ENCODE assay signal across 36 mouse cellular contexts in the genomic region with DNA sequence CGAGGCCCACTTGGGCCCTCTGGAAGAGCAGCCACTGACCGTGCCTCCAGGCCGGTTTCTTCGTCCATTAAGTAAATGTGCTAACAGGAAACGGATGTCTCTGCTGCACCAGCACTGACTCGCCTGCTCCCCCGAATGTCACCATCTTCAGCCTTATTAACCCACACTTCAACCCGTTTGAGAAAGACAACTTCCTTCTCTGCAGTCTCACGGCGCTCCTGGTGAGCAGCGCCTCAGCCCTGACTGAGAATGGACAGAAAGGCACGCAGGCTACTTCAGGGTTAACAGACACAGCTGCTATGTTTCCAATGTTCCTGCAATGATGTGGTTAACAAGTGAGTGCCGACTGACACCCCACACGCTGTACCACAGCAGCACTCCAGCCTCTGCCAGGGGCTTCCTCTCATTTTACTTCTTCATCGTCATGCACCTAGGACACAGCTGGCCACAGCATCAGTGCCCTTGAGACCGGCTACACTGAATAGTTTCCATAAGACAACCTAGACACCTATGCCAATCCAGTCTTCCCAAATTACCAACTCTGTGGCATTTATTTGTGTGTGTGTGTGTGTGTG. TPM values are rescaled to one million over a fixed set of nuclear protein-coding genes. Genes with fewer than 3 reads are reported as not detected.
DNase-seq lines count a peak whose midpoint lies in the region; ATAC-seq and TF ChIP-seq lines count a peak whose summit lies in the region.
"Had no signal": no experiment of that assay in that cellular context is flagged by ENCODE, and none has a peak within 500 bp of the region (broad histone marks: within the 10 kb centered on the region; RNA-seq: fewer than 3 reads in every experiment).

No protein-coding gene starts in this region.

- no peak for DNase-seq in kidney, adult 8-10 months
- peak; percentile 17 for DNase-seq in lung, embryonic 14.5 days
- DNase-seq in lung, postnatal 4 days: no peak
- no peak for DNase-seq in right cerebral cortex, adult 18-20 months
- no peak for DNase-seq in ovary, postnatal 14 days (ENCODE audit: low spot score)
- DNase-seq: adrenal gland, postnatal 10 days; cerebellum, adult 18-20 months; cerebellum, postnatal 14 days; forebrain, postnatal 0 days; gastrocnemius, postnatal 10 days; heart, postnatal 36 days; kidney, adult 9 months; kidney, postnatal 14 days; layer of hippocampus, adult 9-11 months; left cerebral cortex, postnatal 4 days; lung, postnatal 10 days; right cerebral cortex, postnatal 14 days; thymus, postnatal 14 days had no signal

- no peak for ATAC-seq in kidney, embryonic 15.5 days (replicated peaks; ENCODE audit: low FRiP score)
- 0 out of 2 replicates have a peak, but pooled peaks have one; percentile 42 for ATAC-seq in lung, embryonic 14.5 days (ENCODE audit: insufficient read depth)
- ATAC-seq in hematopoietic stem cell, adult 5-6 weeks (replicated peaks in 1 of 2; ENCODE audit: insufficient read depth in 1 of 2, low FRiP score in 2 of 2, low TSS enrichment in 1 of 2, low read depth in 1 of 2, poor library complexity in 2 of 2, severe bottlenecking in 2 of 2): peak; percentile 51 to 84
- ATAC-seq in neutrophil, adult 5-6 weeks (ENCODE audit: extremely low read depth, insufficient number of reproducible peaks, low FRiP score, poor library complexity, severe bottlenecking): peak; percentile 29; the same call in 1 of the 2 replicates
- ATAC-seq: forebrain, postnatal 0 days; midbrain, embryonic 16.5 days; Patski had no signal

- H3K9ac ChIP-seq in kidney, embryonic 15.5 days: no peak overlapping the region
- H3K9ac ChIP-seq in lung, embryonic 14.5 days: no peak overlapping the region
- H3K9ac ChIP-seq: embryonic facial prominence, embryonic 15.5 days; forebrain, embryonic 12.5 days; forebrain, postnatal 0 days; hindbrain, embryonic 13.5 days; neural tube, embryonic 12.5 days; stomach, embryonic 15.5 days had no signal

- no peak for TF ChIP-seq CTCF in lung, embryonic 14.5 days (IDR thresholded peaks at IDR 0.05; ENCODE audit: low read depth)

- whole genome bisulfite sequencing in kidney, embryonic 15.5 days: 68% methylated on average over 16 of the region's 16 CpGs
- 57% methylated on average over 16 of the region's 16 CpGs for WGBS in lung, embryonic 14.5 days

- H3K4me1 ChIP-seq in kidney, embryonic 15.5 days: peaks cover 6% of the 10 kb centered on the region
- H3K4me1 ChIP-seq in lung, embryonic 14.5 days (ENCODE audit: insufficient read depth): no peaks in the 10 kb centered on the region
- H3K4me1 ChIP-seq: embryonic facial prominence, embryonic 10.5 days; embryonic facial prominence, embryonic 15.5 days; forebrain, embryonic 12.5 days; hindbrain, embryonic 13.5 days; neural tube, embryonic 12.5 days; stomach, embryonic 15.5 days had no signal

- no peaks in the 10 kb centered on the region for H3K27me3 ChIP-seq in kidney, embryonic 15.5 days
- no peaks in the 10 kb centered on the region for H3K27me3 ChIP-seq in lung, embryonic 14.5 days (ENCODE audit: insufficient read depth, low read length)
- H3K27me3 ChIP-seq: embryonic facial prominence, embryonic 15.5 days; forebrain, embryonic 12.5 days; hindbrain, embryonic 13.5 days; neural tube, embryonic 12.5 days; Patski; stomach, embryonic 15.5 days had no signal

- H3K36me3 ChIP-seq in kidney, embryonic 15.5 days: peaks cover 90% of the 10 kb centered on the region
- peaks cover 92% of the 10 kb centered on the region for H3K36me3 ChIP-seq in lung, embryonic 14.5 days (ENCODE audit: insufficient read depth)

- no peaks in the 10 kb centered on the region for H3K9me3 ChIP-seq in kidney, embryonic 15.5 days (replicated peaks)
- H3K9me3 ChIP-seq in lung, embryonic 14.5 days (ENCODE audit: low read depth, low read length): no peaks in the 10 kb centered on the region
- H3K9me3 ChIP-seq: embryonic facial prominence, embryonic 10.5 days; embryonic facial prominence, embryonic 15.5 days; forebrain, embryonic 12.5 days; hindbrain, embryonic 13.5 days; neural tube, embryonic 12.5 days; stomach, embryonic 15.5 days had no signal

- H3K4me3 ChIP-seq in kidney, embryonic 15.5 days (replicated peaks): no peak overlapping the region
- H3K4me3 ChIP-seq in lung, embryonic 14.5 days (ENCODE audit: low read depth, low read length): no peak overlapping the region
- H3K4me3 ChIP-seq: embryonic facial prominence, embryonic 10.5 days; embryonic facial prominence, embryonic 15.5 days; forebrain, embryonic 12.5 days; hindbrain, embryonic 13.5 days; myocyte; neural tube, embryonic 12.5 days; stomach, embryonic 15.5 days had no signal

- H3K4me2 ChIP-seq in kidney, embryonic 15.5 days: no peak overlapping the region
- no peak overlapping the region for H3K4me2 ChIP-seq in lung, embryonic 14.5 days
- H3K4me2 ChIP-seq: embryonic facial prominence, embryonic 15.5 days; forebrain, embryonic 12.5 days; heart, embryonic 11.5 days; hindbrain, embryonic 13.5 days; midbrain, embryonic 11.5 days; neural tube, embryonic 12.5 days; stomach, embryonic 15.5 days had no signal

- 0 out of 2 replicates have a peak overlapping the region, but pooled peaks have one; percentile 18 for H3K27ac ChIP-seq in kidney, embryonic 15.5 days
- H3K27ac ChIP-seq in lung, embryonic 14.5 days (ENCODE audit: low read depth): no peak overlapping the region
- H3K27ac ChIP-seq: embryonic facial prominence, embryonic 10.5 days; embryonic facial prominence, embryonic 15.5 days; forebrain, embryonic 12.5 days; hindbrain, embryonic 13.5 days; neural tube, embryonic 12.5 days; stomach, embryonic 15.5 days had no signal

RNA-seq across cellular contexts. Expression of a gene that starts 21.8 kb away (rescaled TPM):
- polyA plus RNA-seq in kidney, embryonic 15.5 days (2015; fragmentation: Nextera tagmentation; extraction: Ambion mirVana): 236 and 242 TPM in 2 replicates
- 274 and 275 TPM in 2 replicates for polyA plus RNA-seq in lung, embryonic 14.5 days (2014; fragmentation: Nextera tagmentation; extraction: Ambion mirVana)
- 136 and 163 TPM in 2 replicates for total RNA-seq in hematopoietic stem cell, adult 5-6 weeks (2017)
- total RNA-seq in neutrophil, adult 5-6 weeks (2017): 69.0 and 70.9 TPM in 2 replicates

RNA-seq across cellular contexts. Expression of a gene that starts 24.7 kb away (rescaled TPM):
- 46.1 and 47.3 TPM in 2 replicates for polyA plus RNA-seq in kidney, embryonic 15.5 days (2015; fragmentation: Nextera tagmentation; extraction: Ambion mirVana)
- polyA plus RNA-seq in lung, embryonic 14.5 days (2014; fragmentation: Nextera tagmentation; extraction: Ambion mirVana): 58.0 and 60.9 TPM in 2 replicates
- 58.4 and 63.5 TPM in 2 replicates for total RNA-seq in hematopoietic stem cell, adult 5-6 weeks (2017)
- total RNA-seq in neutrophil, adult 5-6 weeks (2017): 50.1 and 56.8 TPM in 2 replicates

RNA-seq across cellular contexts. Expression of a gene that starts 49.4 kb away (rescaled TPM):
- polyA plus RNA-seq in kidney, embryonic 15.5 days (2015; fragmentation: Nextera tagmentation; extraction: Ambion mirVana): 0.23 TPM in 1 of 2 replicates, not detected in the other
- polyA plus RNA-seq in lung, embryonic 14.5 days (2014; fragmentation: Nextera tagmentation; extraction: Ambion mirVana): not detected in 2 replicates
- not detected in 2 replicates for total RNA-seq in hematopoietic stem cell, adult 5-6 weeks (2017)
- not detected in 2 replicates for total RNA-seq in neutrophil, adult 5-6 weeks (2017)
- total RNA-seq: forebrain, postnatal 0 days; gastrocnemius, postnatal 10 days; heart, postnatal 36 days; left cerebral cortex, adult 18-20 months; left cerebral cortex, postnatal 4 days; MEL had no signal
- polyA plus RNA-seq: embryonic facial prominence, embryonic 10.5 days; embryonic facial prominence, embryonic 15.5 days; forebrain, embryonic 12.5 days; forebrain, postnatal 0 days; heart, embryonic 11.5 days; heart, embryonic 16.5 days; hindbrain, embryonic 13.5 days; midbrain, embryonic 11.5 days; midbrain, embryonic 16.5 days; myocyte; neural tube, embryonic 12.5 days; Patski; stomach, embryonic 15.5 days; urinary bladder, adult 2 months had no signal
